Mouse (Mus musculus): ENCODE measurements around the gene Gm7879. TPM values are rescaled to one million over a fixed set of nuclear protein-coding genes. Genes with fewer than 3 reads are reported as not detected.

Gm7879 gene
- polyA plus RNA-seq (2012; ENCODE audit: low replicate concordance): 0.40 and 0.90 TPM in 2 replicates

DNA sequence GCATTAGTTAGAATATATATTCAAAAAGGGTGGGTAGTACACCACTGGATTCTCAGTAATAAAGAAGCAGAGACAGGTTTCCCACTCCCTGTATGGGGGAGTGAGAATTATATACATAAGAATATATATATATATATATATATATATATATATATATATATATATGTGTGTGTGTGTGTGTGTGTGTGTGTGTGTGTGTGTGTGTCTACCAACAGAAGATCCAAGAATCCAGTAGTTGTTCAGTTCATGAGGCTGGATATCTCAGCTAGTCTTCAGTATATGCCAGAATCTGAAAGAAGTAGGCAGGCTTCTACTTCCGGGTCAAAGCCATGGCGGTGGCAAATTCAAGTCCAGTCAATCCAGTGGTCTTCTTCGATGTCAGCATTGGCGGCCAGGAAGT, at the start of gene Gm7879:
Gm7879 (plus strand) TSS at position 301 of the 400 bp plus-strand sequence.

DNA sequence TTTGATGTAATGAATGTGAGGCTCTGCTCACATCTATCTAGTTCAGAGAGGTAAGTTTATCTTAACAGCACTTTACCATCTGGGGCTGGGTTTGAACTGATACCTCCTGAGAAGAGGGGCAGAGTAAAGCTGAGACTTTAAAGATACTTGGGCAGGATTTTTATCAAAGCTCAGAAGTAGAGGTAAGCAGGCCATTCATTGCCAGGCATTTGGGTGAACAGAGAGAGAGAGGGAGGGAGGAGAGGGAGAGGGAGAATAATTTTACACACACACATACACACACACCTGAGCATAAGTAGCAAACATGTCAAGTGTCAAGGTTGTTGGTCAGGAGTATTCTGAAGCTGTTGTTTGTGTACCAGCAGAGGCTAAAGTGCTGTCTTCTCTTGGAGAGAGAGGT, 44.7 kb upstream of the Gm7879 start, which contains the start of gene Cd38:
Cd38 (plus strand) TSS at position 301 of the 400 bp plus-strand sequence.

Other genes with a start within 250 kb of the Gm7879 start
- gene Bst1, start 94.3 kb upstream of the Gm7879 start, polyA plus RNA-seq (2012; ENCODE audit: low replicate concordance): 3.2 and 6.6 TPM in 2 replicates
- gene Fbxl5, start 91.5 kb upstream of the Gm7879 start, polyA plus RNA-seq (2012; ENCODE audit: low replicate concordance): 25.1 and 30.7 TPM in 2 replicates
- 4.4 and 7.7 TPM in 2 replicates for gene Cd38, start 44.6 kb upstream of the Gm7879 start, polyA plus RNA-seq (2012; ENCODE audit: low replicate concordance)
- gene Fgfbp1, start 68.6 kb downstream of the Gm7879 start, polyA plus RNA-seq (2012; ENCODE audit: low replicate concordance): not detected in 2 replicates
- not detected in 2 replicates for gene Prom1, start 188.9 kb downstream of the Gm7879 start, polyA plus RNA-seq (2012; ENCODE audit: low replicate concordance)

Measured in hematopoietic multipotent progenitor cell, adult 10-12 weeks (in vitro differentiated cells).